Mouse (Mus musculus) limb, embryonic 10.5 days (tissue): Measurements from ENCODE around the gene Lrrc8d. TPM values are rescaled to one million over a fixed set of nuclear protein-coding genes. Genes with fewer than 3 reads are reported as not detected.

Experiments
- DNase-seq: peaks from one replicate; pipeline ENCODE4 v3.0.0-alpha.2; 2017; ENCODE audit warnings: low spot score
- H3K27ac ChIP-seq: fragments of 300-500 bp; sonication (generic); 2 replicates; pipeline ENCODE4 v1.5.1; 2016; ENCODE audit warnings: mild to moderate bottlenecking
- H3K27me3 ChIP-seq: fragments of 300-500 bp; sonication (generic); 2 replicates; pipeline ENCODE4 v1.6.1; 2016; ENCODE audit warnings: low read depth, mild to moderate bottlenecking; ENCODE audit not compliant: poor library complexity, severe bottlenecking
- H3K36me3 ChIP-seq: fragments of 300-500 bp; sonication (generic); 2 replicates; pipeline ENCODE4 v1.6.1; 2016; ENCODE audit warnings: mild to moderate bottlenecking, moderate library complexity
- H3K4me1 ChIP-seq: fragments of 300-500 bp; sonication (generic); 2 replicates; pipeline ENCODE4 v1.6.1; 2016
- H3K4me3 ChIP-seq: fragments of 300-500 bp; sonication (generic); 2 replicates; pipeline ENCODE4 v1.5.1; 2016; ENCODE audit warnings: mild to moderate bottlenecking, moderate library complexity
- H3K9me3 ChIP-seq: fragments of 300-500 bp; sonication (generic); replicated peaks from 2 replicates; pipeline ENCODE4 v1.6.1; 2016; ENCODE audit warnings: mild to moderate bottlenecking
- WGBS: fragments of 180-500 bp; shearing (Covaris S2); methylation state at CpG from one replicate; pipeline ENCODE4 v1.1.7; 2016; 5-methylcytosine and 5-hydroxymethylcytosine counted together
- polyA plus RNA-seq: library from polyadenylated mRNA; unstranded; fragments of >200 nt; fragmentation: Nextera tagmentation; extraction: Ambion mirVana; gene quantifications from 2 replicates; pipeline ENCODE4 v1.2.1, GENCODE M21; 2016

Lrrc8d gene
- polyA plus RNA-seq, 1 experiment from 2014 or later = 17.6 TPM

- H3K27ac ChIP-seq = no peak overlapping the region
- H3K4me3 ChIP-seq = no peak overlapping the region
- H3K36me3 ChIP-seq = peaks cover 14% of the 10 kb centered on the region
- H3K4me1 ChIP-seq = peaks cover 19% of the 10 kb centered on the region
- 90% methylated on average over 6 of the region's 6 CpGs for WGBS
- no peak for DNase-seq
- no peaks in the 10 kb centered on the region for H3K9me3 ChIP-seq
- no peaks in the 10 kb centered on the region; the same call in 1 of the 2 replicates for H3K27me3 ChIP-seq
Observed at GRCm38 (mm10) chr5:105736365-105736764, 36.6 kb downstream of the Lrrc8d start.

DNA sequence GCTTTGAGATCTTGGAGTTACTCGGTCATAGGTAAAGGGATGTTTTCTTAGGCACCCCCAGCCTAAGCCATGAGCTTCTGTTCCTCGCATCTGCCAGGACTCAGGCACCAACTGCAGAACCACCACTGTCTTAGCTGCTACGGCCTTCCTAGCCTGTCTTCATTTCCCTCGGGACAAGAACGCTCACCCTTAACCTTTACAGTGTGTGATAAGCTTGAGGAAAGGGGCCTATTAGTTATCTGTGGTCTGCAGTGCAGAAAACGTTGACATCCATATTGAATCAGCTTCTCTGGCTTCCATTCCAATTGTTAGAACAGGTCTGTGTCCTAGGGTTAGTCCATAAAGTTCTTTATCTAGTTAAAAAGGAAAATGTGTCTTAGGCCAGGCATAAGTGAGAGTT lies 37.4 kb downstream of the Lrrc8d start:
- DNase-seq = no peak
- H3K4me3 ChIP-seq = no peak overlapping the region
- H3K27ac ChIP-seq = no peak overlapping the region
- 86% methylated on average over 6 of the region's 6 CpGs for WGBS
- H3K36me3 ChIP-seq = peaks cover 14% of the 10 kb centered on the region
- H3K4me1 ChIP-seq = peaks cover 12% of the 10 kb centered on the region
- no peaks in the 10 kb centered on the region; the same call in 1 of the 2 replicates for H3K27me3 ChIP-seq
- H3K9me3 ChIP-seq = no peaks in the 10 kb centered on the region

DNA sequence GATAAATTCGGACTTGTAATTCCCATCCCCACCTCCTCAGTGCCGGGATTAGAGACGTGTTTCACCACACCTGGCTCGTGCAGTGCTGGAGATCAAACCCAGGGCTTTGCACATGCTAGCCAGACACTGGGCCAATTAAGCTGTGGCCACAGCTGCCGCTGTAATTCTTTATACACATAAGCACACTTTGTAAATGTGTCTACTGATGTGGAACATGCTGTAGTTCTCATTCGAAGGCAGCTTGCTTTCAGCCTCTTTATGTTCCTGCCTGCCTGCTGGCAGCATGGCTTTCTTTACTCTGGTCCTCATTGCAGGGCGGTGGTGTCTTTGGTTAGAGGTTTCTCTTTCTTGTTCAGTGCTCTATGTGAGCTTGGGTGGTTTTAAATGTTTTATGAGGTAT lies 40.7 kb downstream of the Lrrc8d start:
- H3K36me3 ChIP-seq = peaks cover 4% of the 10 kb centered on the region; the same call in 1 of the 2 replicates
- 0 out of 2 replicates have a peak overlapping the region, but pooled peaks have one; percentile 15 for H3K27ac ChIP-seq
- peaks cover 12% of the 10 kb centered on the region for H3K4me1 ChIP-seq
- WGBS = 80% methylated on average over 7 of the region's 7 CpGs
- no peaks in the 10 kb centered on the region for H3K27me3 ChIP-seq
- H3K9me3 ChIP-seq = no peaks in the 10 kb centered on the region
- no peak overlapping the region for H3K4me3 ChIP-seq
- DNase-seq = no peak

DNA sequence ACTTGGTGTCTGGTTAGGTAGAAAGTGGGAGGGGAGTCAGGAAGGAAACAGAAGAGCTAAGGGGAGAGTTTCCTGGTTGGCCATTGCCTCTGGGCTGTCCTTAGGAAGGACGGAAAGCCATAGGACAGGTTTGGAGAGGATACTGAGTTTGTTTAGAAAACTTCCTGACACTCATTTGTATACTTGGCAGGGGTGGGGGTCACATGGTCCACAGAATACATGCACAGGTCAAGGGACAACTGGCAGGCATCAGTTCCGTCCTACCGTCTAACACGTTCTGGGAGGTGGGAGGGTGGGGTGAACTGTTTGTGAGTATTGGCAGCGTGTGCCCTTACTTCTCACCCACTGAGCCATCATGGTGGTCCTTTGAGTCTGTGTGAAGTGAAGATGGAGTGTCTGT lies 42.9 kb downstream of the Lrrc8d start:
- H3K9me3 ChIP-seq = no peaks in the 10 kb centered on the region
- H3K27me3 ChIP-seq = no peaks in the 10 kb centered on the region
- H3K4me3 ChIP-seq = no peak overlapping the region
- DNase-seq = no peak
- no peak overlapping the region for H3K27ac ChIP-seq
- H3K36me3 ChIP-seq = peaks cover 9% of the 10 kb centered on the region; the same call in 1 of the 2 replicates
- peaks cover 15% of the 10 kb centered on the region for H3K4me1 ChIP-seq
- WGBS = 88% methylated on average over 5 of the region's 5 CpGs

DNA sequence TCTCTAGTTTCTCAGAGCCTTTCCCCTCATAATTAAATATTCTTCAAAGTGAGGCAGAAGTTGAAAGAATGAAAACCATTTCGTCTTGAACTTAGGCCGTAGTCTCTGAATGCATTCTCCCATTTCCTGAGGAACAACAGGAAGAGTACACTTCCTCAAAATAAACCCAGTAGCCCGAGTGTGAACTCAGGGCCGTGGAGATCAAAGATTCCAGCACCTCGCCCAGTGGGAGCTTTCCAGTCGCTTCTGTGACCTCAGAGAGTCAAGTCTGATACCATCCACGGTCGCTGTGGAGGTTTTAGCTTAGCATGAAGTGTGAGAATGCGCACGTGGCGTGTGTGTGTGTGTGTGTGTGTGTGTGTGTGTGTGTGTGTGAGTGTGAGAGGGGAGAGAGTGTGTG lies 45.6 kb downstream of the Lrrc8d start:
- 64% methylated on average over 11 of the region's 11 CpGs for WGBS
- H3K27me3 ChIP-seq = no peaks in the 10 kb centered on the region
- no peak overlapping the region for H3K4me3 ChIP-seq
- DNase-seq = no peak
- peaks cover 14% of the 10 kb centered on the region for H3K4me1 ChIP-seq
- H3K27ac ChIP-seq = no peak overlapping the region
- no peaks in the 10 kb centered on the region for H3K9me3 ChIP-seq
- peaks cover 11% of the 10 kb centered on the region; the same call in 1 of the 2 replicates for H3K36me3 ChIP-seq

DNA sequence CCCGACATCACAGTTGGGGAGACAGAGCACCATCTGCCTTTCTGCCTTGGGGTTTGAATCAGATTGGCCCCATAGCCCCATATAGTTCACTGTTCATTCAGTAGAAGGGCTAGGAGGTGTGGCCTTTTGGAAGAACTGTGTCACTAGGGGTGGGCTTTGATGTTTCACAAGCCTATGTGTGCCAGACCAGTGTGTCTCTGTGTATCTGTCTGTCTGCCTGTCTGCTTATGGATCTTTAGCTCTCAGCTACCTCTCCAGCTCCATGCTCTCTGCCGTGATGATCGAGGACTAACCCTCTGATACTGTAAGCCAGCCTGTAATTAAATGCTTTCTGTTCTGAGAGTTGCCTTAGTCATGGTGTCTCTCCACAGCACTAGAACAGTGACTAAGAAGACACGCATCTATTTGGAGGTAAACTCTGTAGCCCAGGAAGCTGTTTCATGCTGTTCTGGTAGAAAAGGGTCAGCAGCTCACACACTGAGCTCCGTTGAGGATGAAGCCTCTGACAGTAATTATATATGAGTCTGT lies 46.2 kb downstream of the Lrrc8d start:
- H3K27me3 ChIP-seq = no peaks in the 10 kb centered on the region
- H3K27ac ChIP-seq = no peak overlapping the region
- peaks cover 10% of the 10 kb centered on the region; the same call in 1 of the 2 replicates for H3K4me1 ChIP-seq
- 92% methylated on average over 5 of the region's 5 CpGs for WGBS
- H3K9me3 ChIP-seq = no peaks in the 10 kb centered on the region
- DNase-seq = no peak
- H3K36me3 ChIP-seq = peaks cover 11% of the 10 kb centered on the region; the same call in 1 of the 2 replicates
- no peak overlapping the region for H3K4me3 ChIP-seq

DNA sequence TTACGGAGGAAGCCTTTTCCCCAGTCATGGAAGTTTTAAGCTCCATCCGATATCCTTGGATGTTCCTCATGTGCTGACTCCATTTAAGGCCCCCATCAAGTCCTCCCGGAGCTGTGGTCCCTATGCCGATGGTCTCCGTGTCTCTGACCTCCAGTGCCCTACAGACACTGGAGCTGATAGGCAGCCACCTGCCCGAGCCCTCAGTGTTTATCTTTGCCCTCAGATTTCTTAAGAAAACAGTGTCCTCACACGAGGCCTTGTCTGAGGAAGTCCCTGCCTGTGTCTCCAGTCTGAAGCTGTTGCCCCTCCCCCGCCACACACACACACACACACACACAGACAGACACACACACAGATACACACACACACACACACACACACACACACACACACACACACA lies 55.0 kb downstream of the Lrrc8d start:
- Histone ChIP-seq H3K36me3 (no peaks in the 10 kb centered on the region), H3K27me3 (no peaks in the 10 kb centered on the region), H3K27ac (no peak overlapping the region), H3K9me3 (no peaks in the 10 kb centered on the region), H3K4me3 (no peak overlapping the region), H3K4me1 (peaks cover 15% of the 10 kb centered on the region; the same call in 1 of the 2 replicates)
- WGBS = 42% methylated on average over 8 of the region's 8 CpGs
- no peak for DNase-seq

DNA sequence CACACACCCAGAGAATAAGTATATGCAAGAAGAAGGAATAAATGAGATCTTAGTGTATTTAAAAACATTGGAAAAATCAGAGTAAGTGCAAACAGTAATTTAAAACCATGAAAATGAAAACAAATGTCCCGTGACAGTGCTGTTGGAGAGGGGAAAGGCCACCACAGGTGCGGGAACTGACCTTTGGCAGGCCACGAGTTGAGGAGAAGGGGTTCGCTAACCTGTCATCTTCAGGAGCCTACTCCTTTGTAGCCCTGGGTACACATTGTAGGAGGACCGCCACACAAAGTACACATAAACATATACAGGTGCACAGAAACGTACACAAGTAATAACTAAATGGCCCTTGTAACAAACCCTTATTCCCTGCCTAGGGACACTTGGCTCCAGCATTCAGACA lies 55.7 kb downstream of the Lrrc8d start:
- no peak overlapping the region for H3K4me3 ChIP-seq
- H3K27me3 ChIP-seq = no peaks in the 10 kb centered on the region
- DNase-seq = no peak
- 79% methylated on average over 6 of the region's 6 CpGs for WGBS
- no peak overlapping the region for H3K27ac ChIP-seq
- peaks cover 15% of the 10 kb centered on the region; the same call in 1 of the 2 replicates for H3K4me1 ChIP-seq
- H3K36me3 ChIP-seq = no peaks in the 10 kb centered on the region
- H3K9me3 ChIP-seq = no peaks in the 10 kb centered on the region

DNA sequence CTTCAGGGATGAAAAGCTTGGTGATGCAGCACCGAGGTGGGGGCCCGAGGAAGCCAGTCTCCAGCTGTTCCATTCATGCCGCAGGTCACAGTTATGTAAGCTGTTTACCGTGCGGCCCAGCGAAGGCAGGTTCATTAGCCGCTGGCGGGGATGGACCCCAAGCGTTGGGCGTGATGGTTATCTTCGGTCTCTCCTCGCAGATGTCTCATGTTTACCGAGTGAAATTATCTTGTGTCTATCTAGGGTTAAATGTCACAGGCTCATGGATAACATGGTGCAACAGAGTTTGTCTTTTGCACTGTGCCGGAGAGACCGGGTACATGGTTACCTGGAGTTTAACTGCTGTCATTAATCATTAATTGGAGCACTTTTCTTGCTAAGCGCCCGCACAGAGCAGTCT lies 58.2 kb downstream of the Lrrc8d start:
- Histone ChIP-seq H3K4me1 (peaks cover 28% of the 10 kb centered on the region), H3K36me3 (no peaks in the 10 kb centered on the region), H3K9me3 (no peaks in the 10 kb centered on the region), H3K27me3 (no peaks in the 10 kb centered on the region), H3K27ac (no peak overlapping the region), H3K4me3 (no peak overlapping the region)
- WGBS = 91% methylated on average over 17 of the region's 17 CpGs
- no peak for DNase-seq

DNA sequence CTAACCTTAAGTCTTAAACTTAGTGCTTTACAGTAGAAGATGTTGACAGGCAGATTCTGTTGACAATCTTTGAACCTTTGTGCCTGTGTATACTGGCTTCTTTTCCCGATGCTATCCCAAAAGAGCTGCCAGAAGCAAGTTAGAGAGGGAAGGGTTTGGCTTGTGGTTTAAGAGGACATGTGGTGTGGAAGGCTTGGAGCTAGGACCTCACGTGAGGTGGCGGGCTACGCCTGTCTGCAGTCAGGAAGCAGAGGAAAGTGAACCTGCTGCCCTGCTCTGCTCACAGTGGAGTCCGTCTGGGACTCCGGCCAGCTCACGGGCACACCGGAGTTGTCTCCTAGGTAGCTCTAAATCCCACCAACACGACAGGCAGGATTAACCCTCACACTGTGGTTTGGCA lies 59.1 kb downstream of the Lrrc8d start:
- DNase-seq = no peak
- Histone ChIP-seq H3K4me1 (peaks cover 31% of the 10 kb centered on the region), H3K36me3 (no peaks in the 10 kb centered on the region), H3K27me3 (no peaks in the 10 kb centered on the region), H3K4me3 (no peak overlapping the region), H3K9me3 (no peaks in the 10 kb centered on the region), H3K27ac (no peak overlapping the region)
- 89% methylated on average over 9 of the region's 9 CpGs for WGBS

DNA sequence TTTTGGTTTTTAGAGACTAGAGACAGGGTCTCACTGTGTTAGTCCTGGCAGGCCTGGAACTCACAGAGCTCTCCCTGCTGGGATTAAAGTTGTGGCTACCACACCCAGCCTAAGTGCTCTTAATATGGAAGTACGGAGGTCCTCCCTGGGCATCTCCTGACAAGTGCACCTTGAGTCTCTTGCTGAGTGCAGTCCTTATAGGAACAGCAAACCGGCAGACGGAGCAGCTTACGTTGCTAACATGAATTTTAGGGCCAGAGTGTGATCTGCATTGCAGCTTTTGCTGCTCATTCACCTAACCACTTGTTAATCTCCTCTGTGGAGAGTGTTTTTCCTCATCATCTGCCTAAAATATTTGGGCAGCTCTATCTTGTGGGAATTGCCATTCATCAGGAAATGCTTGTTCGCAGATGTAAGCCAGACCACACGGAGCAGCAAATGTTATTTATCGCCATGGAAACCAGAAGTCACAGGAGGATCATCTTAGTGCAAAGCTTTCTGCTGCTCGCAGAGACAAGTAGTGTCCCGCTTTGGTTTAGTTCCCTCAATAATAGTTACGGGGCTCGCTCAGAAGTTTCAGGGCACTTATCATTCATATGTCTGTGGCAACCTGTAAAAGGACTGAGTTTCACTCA lies 62.2 kb downstream of the Lrrc8d start:
- no peak overlapping the region for H3K27ac ChIP-seq
- DNase-seq = no peak
- WGBS = 45% methylated on average over 11 of the region's 11 CpGs
- H3K27me3 ChIP-seq = no peaks in the 10 kb centered on the region
- peaks cover 37% of the 10 kb centered on the region for H3K4me1 ChIP-seq
- no peaks in the 10 kb centered on the region for H3K9me3 ChIP-seq
- H3K36me3 ChIP-seq = peaks cover 4% of the 10 kb centered on the region; the same call in 1 of the 2 replicates
- no peak overlapping the region for H3K4me3 ChIP-seq

DNA sequence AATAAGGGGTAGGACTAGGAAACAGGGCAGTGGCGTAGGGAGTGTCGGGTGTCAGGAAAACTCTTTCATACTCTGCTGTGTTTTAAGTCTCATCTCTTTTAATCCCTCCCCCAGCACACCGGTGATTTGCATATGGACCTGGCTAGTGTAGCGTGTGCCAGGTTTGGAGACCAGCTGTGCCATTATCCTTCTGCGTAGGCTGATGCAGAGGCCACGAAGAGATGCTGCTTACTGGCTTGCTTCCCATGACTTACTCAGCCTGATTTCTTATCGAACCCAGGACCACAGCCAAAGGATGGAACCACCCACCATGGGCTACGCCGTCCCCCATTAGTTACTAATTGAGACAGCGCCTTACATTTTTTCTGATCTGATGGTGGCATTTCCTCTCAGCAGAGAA lies 64.6 kb downstream of the Lrrc8d start:
- no peak for DNase-seq
- Histone ChIP-seq H3K27ac (no peak overlapping the region), H3K9me3 (no peaks in the 10 kb centered on the region), H3K4me1 (peaks cover 41% of the 10 kb centered on the region), H3K27me3 (no peaks in the 10 kb centered on the region), H3K4me3 (no peak overlapping the region), H3K36me3 (peaks cover 4% of the 10 kb centered on the region; the same call in 1 of the 2 replicates)
- 93% methylated on average over 10 of the region's 10 CpGs for WGBS

- Histone ChIP-seq H3K4me3 (no peak overlapping the region), H3K27ac (no peak overlapping the region), H3K9me3 (no peaks in the 10 kb centered on the region), H3K36me3 (peaks cover 4% of the 10 kb centered on the region; the same call in 1 of the 2 replicates), H3K27me3 (no peaks in the 10 kb centered on the region), H3K4me1 (peaks cover 41% of the 10 kb centered on the region)
- WGBS = 94% methylated on average over 5 of the region's 5 CpGs
- DNase-seq = no peak
Observed at GRCm38 (mm10) chr5:105765386-105765785, 65.6 kb downstream of the Lrrc8d start.
